ENCODE assay signal across 9 mouse cellular contexts in the genomic region with DNA sequence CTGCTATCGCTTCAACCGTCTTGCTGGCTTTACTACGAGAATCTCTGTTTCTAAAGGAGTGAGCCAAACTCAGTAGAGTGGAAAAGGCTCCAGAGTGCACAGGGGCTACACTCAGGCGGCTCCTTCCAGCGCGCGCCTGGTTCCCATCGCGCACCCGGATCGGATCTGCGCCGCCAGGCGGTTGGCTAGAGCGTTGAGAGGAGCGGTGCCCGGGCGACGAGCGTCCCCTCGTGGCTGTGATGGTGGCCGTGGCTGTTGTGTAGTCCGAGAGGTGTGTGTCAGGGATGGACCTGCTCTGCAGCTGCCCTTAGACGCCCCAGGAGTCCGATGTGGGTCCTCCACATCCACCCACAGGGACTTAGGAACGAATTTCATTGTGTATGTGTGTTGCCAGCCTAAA. TPM values are rescaled to one million over a fixed set of nuclear protein-coding genes. Genes with fewer than 3 reads are reported as not detected.
DNase-seq lines count a peak whose midpoint lies in the region; ATAC-seq and TF ChIP-seq lines count a peak whose summit lies in the region.
"Had no signal": no experiment of that assay in that cellular context is flagged by ENCODE, and none has a peak within 500 bp of the region (broad histone marks: within the 10 kb centered on the region; RNA-seq: fewer than 3 reads in every experiment).

A gene (plus strand): TSS at position 173 of the 400 bp plus-strand sequence.

- H3K4me2 ChIP-seq in embryonic facial prominence, embryonic 15.5 days (replicated peaks), result no peak within 1 kb of the TSS

- TF ChIP-seq CTCF in kidney, adult 2 months (conservative IDR thresholded peaks at IDR 0.05; ENCODE audit: insufficient read depth, insufficient read length, low read depth, low read length), result peak; percentile 100

- TF ChIP-seq POLR2A in kidney, adult 2 months (IDR thresholded peaks at IDR 0.05; ENCODE audit: low read depth, low read length), result no peak

- H3K4me1 ChIP-seq in embryonic facial prominence, embryonic 15.5 days, result peaks cover 9% of the 10 kb centered on the region; the same call in 1 of the 2 replicates
- H3K4me1 ChIP-seq in kidney, adult 2 months (ENCODE audit: control insufficient read depth, insufficient read depth, low read length), result no peaks in the 10 kb centered on the region; the same call in 1 of the 2 replicates

- no peaks in the 10 kb centered on the region for H3K9me3 ChIP-seq in embryonic facial prominence, embryonic 15.5 days (replicated peaks)

- intact Hi-C loops in left cerebral cortex, postnatal 36 days (cut with DNase I), result loop anchor here (1.0 to 10.0 kb wide), 5 partner anchors 80 to 529 kb away; a partner anchor contains a TSS

- H3K27me3 ChIP-seq in embryonic facial prominence, embryonic 15.5 days, result peaks cover 20% of the 10 kb centered on the region
- no peaks in the 10 kb centered on the region for H3K27me3 ChIP-seq in kidney, adult 2 months (replicated peaks; ENCODE audit: control insufficient read depth, insufficient read depth, low read length)

- no peak within 1 kb of the TSS for H3K4me3 ChIP-seq in embryonic facial prominence, embryonic 15.5 days (replicated peaks)
- no peak within 1 kb of the TSS for H3K4me3 ChIP-seq in kidney, adult 2 months (ENCODE audit: insufficient read depth, low read depth, low read length)
- H3K4me3 ChIP-seq: myocyte had no signal

- 2% methylated on average over 26 of the region's 26 CpGs for WGBS in embryonic facial prominence, embryonic 15.5 days
- 6% methylated on average over 26 of the region's 26 CpGs for WGBS in kidney, adult 2 months

- H3K27ac ChIP-seq in embryonic facial prominence, embryonic 15.5 days (replicated peaks), result no peak within 1 kb of the TSS
- no peak within 1 kb of the TSS for H3K27ac ChIP-seq in kidney, adult 2 months (ENCODE audit: insufficient read depth, low read depth, low read length)

- H3K36me3 ChIP-seq in embryonic facial prominence, embryonic 15.5 days, result no peaks in the 10 kb centered on the region
- no peaks in the 10 kb centered on the region for H3K36me3 ChIP-seq in kidney, adult 2 months (ENCODE audit: control insufficient read depth, insufficient read depth, low read length)

- peak; percentile 64 for ATAC-seq in embryonic facial prominence, embryonic 15.5 days (ENCODE audit: insufficient number of reproducible peaks, low FRiP score, low TSS enrichment, low read depth)

- DNase-seq in c-Kit-positive CD71-negative TER-119-negative erythroid progenitor cells, embryonic 14.5 days (ENCODE audit: low read depth), result peak; percentile 18
- peak; percentile 50 to 71 for DNase-seq in heart, adult 9 months (ENCODE audit: low spot score in 2 of 2)
- peak; percentile 92 for DNase-seq in kidney, adult 2 months
- DNase-seq in left cerebral cortex, postnatal 36 days (ENCODE audit: low spot score in 2 of 2), result peak; percentile 86
- DNase-seq in mesoderm, embryonic 11.5 days (ENCODE audit: low read depth, low spot score), result peak; percentile 78
- DNase-seq in right cerebral cortex, postnatal 4 days, result peak; percentile 87
- no peak for DNase-seq in MN1 (ENCODE audit: low spot score)

- H3K9ac ChIP-seq in embryonic facial prominence, embryonic 15.5 days, result no peak within 1 kb of the TSS

RNA-seq across cellular contexts. Expression of the gene that starts here (rescaled TPM):
- polyA plus RNA-seq in embryonic facial prominence, embryonic 15.5 days (2015; fragmentation: Nextera tagmentation; extraction: Ambion mirVana), result not detected in 2 replicates
- 0.03 and 0.06 TPM in 2 replicates for polyA plus RNA-seq in kidney, adult 2 months (2012; rRNA removed)
- not detected for total RNA-seq in left cerebral cortex, postnatal 36 days (2021)
- polyA plus RNA-seq: myocyte had no signal

Comparison
In these comparisons a context has a peak if more than half of its experiments do, and no peak if none do; other contexts are left out.
1. Peak in ATAC-seq in embryonic facial prominence, embryonic 15.5 days; RNA of the gene not detected or under 1 TPM.
2. Peak in DNase-seq in kidney, adult 2 months; RNA of the gene not detected or under 1 TPM.
3. Peak in DNase-seq in left cerebral cortex, postnatal 36 days; RNA of the gene not detected or under 1 TPM.